Mouse (Mus musculus) myocyte (in vitro differentiated cells): ENCODE measurements at regions not wholly inside any gene's neighbourhood (a gene's known extent, or its start where the extent isn't known, plus 50 kb on each side); places are given as distances from the start of the nearest gene placed in this dataset.

Experiments used
- CEBPB ChIP-seq: IDR thresholded peaks from 2 replicates; pipeline ENCODE4 v1.6.1; 2011; ENCODE audit warnings: mild to moderate bottlenecking, moderate library complexity; ENCODE audit not compliant: poor library complexity, insufficient read depth, severe bottlenecking
- E2F4 ChIP-seq: IDR thresholded peaks from one replicate; pipeline ENCODE4 v1.6.1; 2011; ENCODE audit warnings: mild to moderate bottlenecking, control low read depth, moderate library complexity; ENCODE audit not compliant: insufficient read depth
- MAX ChIP-seq: IDR thresholded peaks from one replicate; pipeline ENCODE4 v1.6.1; 2011; ENCODE audit warnings: low read depth, mild to moderate bottlenecking, control low read depth
- MYOD1 ChIP-seq, 3 experiments: IDR thresholded peaks; one replicate each; pipeline ENCODE4 v1.6.1; 2011; ENCODE audit warnings: control low read depth in 2 of 3, low read depth in 2 of 3, mild to moderate bottlenecking in 2 of 3, moderate library complexity in 1 of 3; ENCODE audit not compliant: insufficient read length in 2 of 3, control insufficient read depth in 1 of 3
- POLR2A ChIP-seq: IDR thresholded peaks from one replicate; pipeline ENCODE4 v1.6.1; 2011; ENCODE audit warnings: low read depth, mild to moderate bottlenecking, control low read depth, moderate library complexity; ENCODE audit not compliant: insufficient read length
- POLR2AphosphoS2 ChIP-seq: IDR thresholded peaks from one replicate; pipeline ENCODE4 v1.6.1; 2011; ENCODE audit warnings: low read depth, control low read depth; ENCODE audit not compliant: insufficient read length
- SRF ChIP-seq: IDR thresholded peaks from one replicate; pipeline ENCODE4 v1.6.1; 2011; ENCODE audit warnings: low read depth; ENCODE audit not compliant: control insufficient read depth, insufficient read length
- TCF12 ChIP-seq: IDR thresholded peaks from one replicate; pipeline ENCODE4 v1.6.1; 2011; ENCODE audit warnings: mild to moderate bottlenecking, control low read depth; ENCODE audit not compliant: poor library complexity, insufficient read depth, severe bottlenecking
- TCF3 ChIP-seq: IDR thresholded peaks from one replicate; pipeline ENCODE4 v1.6.1; 2011; ENCODE audit warnings: low read depth, control low read depth; ENCODE audit not compliant: insufficient read length
- USF1 ChIP-seq: IDR thresholded peaks from one replicate; pipeline ENCODE4 v1.6.1; 2011; ENCODE audit warnings: low read depth, mild to moderate bottlenecking, control low read depth, moderate library complexity

DNA sequence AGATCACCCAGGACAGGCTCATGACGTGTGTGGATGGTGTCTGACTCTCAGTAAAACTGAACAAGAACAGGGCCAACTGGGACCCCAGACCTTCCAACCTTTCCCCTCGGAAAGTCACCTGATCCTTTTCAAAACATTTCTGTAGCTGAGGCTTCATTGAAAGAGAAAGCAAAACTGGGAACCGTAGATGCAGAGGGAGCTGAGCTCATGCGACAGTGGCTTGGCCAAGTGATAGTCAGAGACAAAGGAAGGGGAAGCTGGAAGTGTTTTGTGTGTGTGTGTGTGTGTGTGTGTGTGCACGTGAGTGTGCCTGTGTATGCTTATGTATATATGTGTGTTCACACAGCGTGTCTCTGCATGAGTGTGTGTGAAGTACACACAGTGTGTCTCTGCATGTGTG lies 56.7 kb downstream of the Cryba4 start:
- no peak for TF ChIP-seq CEBPB
- TF ChIP-seq POLR2A = no peak
- TF ChIP-seq MYOD1 (IDR thresholded peaks at IDR 0.05; ENCODE audit: control insufficient read depth in 1 of 3, insufficient read length in 2 of 3, low read depth in 2 of 3) = no peak
- no peak for TF ChIP-seq USF1
- no peak for TF ChIP-seq MAX
- no peak for TF ChIP-seq TCF12
- no peak for TF ChIP-seq E2F4
- TF ChIP-seq SRF = no peak
- no peak for TF ChIP-seq TCF3
- TF ChIP-seq POLR2AphosphoS2 = no peak
